Mouse (Mus musculus) liver, adult (tissue): ENCODE data around the gene Maml3.

Experiments used
- GATA4 ChIP-seq: IDR thresholded peaks from 2 replicates; pipeline ENCODE4 v1.6.1; 2014; ENCODE audit warnings: mild to moderate bottlenecking, low read length; ENCODE audit not compliant: insufficient replicate concordance

Gene Maml3

DNA sequence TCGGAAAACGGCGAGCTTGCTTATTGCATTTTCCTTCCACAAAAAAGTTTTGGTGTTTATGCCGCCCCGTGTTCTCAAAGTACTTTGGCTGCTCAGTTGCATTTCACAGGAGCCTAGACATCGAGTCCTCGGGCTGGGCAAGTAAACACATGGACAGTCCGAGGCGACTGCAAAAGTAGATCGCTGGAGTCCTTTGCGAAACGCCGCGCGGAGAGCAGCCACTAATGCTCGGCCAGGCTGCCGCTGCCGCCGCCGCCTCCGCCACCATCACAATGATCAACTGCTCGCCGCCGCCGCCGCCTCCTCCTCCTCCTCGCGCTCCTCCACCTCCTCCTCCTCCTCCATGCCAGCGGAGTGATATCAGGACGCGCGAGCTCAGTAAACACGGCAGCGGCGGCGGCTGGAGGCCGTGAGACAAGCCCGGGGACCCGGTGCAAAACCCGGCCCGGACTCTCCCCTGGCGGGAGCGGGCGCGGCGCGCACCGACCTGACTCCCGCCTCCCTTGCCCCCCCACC lies at the start of gene Maml3:
TSS of gene Maml3 (minus strand) at position 441 of the 516 bp plus-strand sequence.
- peak; percentile 75; the same call in 1 of the 2 replicates for TF ChIP-seq GATA4

DNA sequence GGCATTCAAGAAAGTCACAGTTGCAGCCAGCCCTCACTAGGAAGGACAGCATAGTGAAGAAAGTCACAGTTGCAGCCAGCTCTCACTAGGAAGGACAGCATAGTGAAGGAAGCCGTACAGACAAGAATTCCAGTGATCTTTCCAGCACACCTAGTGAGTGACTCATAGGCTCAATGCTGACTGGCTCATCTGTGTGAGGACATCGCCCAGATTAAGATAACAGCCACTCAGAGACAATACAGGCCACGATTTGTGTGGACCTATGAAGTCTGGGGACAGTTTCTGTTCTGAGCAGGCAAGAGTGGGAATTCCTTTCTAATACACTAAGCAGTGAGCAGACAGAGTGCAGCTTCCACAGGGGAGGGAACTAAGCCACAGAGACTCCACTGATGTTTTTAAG lies 46.3 kb upstream of the Maml3 start:
- TF ChIP-seq GATA4: no peak

- no peak for TF ChIP-seq GATA4
Measured at GRCm38 (mm10) chr3:52148301-52148700, 43.4 kb upstream of the Maml3 start.

GRCm38 (mm10) chr3:52144776-52145460 lies 40.0 kb upstream of the Maml3 start:
- TF ChIP-seq GATA4: no peak

GRCm38 (mm10) chr3:52143017-52143416 lies 38.1 kb upstream of the Maml3 start:
- no peak for TF ChIP-seq GATA4

DNA sequence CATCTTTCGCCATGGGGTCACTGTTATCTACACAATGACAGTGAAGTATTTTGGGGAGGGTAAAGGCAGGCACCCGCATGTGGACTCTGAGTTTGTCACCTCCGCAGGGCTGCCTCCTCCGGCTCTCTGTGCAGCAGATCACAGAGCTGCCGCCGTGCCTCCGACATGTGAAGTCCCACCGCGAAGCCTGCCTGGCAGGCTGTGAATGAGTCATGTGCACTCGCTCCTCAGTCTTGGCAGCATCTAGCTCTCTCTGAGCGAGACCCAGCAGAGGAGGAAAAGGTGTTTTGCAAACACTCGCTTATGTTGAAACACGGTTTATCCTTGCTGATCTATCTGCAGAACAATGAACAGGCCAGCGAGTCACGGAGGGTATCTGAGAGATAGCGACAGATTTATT lies 35.3 kb upstream of the Maml3 start:
- no peak for TF ChIP-seq GATA4

DNA sequence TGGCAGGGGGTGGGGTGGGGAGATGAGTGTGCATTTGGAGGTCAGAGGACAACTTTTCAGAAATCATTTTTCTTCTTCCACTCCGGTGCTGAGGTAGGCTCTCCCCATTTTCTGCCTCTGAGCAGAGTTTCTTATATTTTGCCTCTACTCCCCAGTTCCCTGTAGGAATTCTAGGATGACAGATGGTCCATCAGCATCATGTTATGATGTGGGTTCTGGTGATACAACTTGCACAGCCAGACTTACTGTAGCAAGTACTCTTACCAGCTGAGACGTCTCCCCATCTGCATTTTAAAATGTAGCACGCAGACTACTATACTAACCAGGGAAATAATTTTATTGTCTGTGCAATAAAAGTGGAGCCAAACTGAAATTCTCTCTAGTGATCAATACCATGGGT lies 20.5 kb upstream of the Maml3 start:
- no peak for TF ChIP-seq GATA4

DNA sequence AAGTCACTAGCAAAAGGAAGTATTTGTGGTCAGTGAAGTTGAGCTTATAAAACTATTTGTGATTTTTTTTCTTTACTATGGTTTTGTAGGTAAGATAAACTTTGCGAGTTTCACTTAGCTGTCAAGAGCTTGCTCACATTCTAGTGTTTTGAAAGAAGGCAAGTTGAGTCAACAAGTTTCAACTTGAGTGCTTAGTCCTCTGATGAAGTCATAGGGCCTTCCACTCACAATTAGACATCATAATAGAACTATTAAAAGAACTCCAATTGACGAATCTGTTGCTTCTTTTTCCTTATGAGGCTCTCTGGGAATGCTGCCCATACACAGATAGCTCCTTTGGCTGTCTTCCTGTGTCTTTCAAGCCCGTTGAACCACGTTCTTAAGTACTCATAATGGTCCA lies 16.0 kb upstream of the Maml3 start:
- no peak for TF ChIP-seq GATA4

DNA sequence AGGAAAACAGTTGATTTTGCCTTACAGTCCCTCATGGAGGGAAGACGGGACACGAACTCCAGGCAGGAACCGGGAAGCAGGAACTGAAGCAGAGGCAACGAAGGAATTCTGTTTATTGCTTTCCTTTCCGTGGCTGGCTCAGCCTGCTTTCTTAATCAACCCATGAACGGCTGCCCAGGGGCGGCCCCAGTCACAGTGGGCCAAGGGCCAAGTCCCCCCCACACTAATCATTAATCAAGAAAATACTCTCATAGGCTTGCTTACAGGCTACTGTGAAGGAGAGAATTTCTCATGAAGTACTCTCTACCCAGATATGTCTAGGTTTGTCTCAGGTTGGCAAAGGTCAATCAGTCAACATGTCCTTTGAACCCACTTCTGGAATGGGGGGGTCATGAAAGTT lies 14.3 kb upstream of the Maml3 start:
- no peak for TF ChIP-seq GATA4

- TF ChIP-seq GATA4: no peak
Measured at GRCm38 (mm10) chr3:52115421-52115820, 10.5 kb upstream of the Maml3 start.

- no peak for TF ChIP-seq GATA4
Measured at GRCm38 (mm10) chr3:52108027-52108426, 3.2 kb upstream of the Maml3 start.

DNA sequence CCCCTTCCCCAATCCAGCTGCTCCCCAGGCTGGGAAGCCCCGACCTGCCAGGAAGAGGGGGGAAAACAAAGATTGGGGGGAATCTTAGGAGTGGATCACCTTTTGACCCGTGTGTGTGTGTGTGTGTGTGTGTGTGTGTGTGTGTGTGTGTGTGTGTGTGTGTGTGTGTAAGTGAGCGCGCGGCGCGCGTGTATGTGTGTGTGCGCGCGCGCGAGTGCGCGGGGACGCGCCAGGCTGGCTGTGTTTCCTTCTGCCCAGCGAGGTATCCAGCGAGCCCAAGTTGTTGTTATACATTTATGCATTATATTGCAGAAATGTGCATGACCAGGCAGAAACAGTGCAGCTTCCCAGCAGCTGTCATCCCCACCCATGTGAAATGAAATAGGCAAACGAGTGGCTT lies 280 bp upstream of the Maml3 start:
- no peak for TF ChIP-seq GATA4

DNA sequence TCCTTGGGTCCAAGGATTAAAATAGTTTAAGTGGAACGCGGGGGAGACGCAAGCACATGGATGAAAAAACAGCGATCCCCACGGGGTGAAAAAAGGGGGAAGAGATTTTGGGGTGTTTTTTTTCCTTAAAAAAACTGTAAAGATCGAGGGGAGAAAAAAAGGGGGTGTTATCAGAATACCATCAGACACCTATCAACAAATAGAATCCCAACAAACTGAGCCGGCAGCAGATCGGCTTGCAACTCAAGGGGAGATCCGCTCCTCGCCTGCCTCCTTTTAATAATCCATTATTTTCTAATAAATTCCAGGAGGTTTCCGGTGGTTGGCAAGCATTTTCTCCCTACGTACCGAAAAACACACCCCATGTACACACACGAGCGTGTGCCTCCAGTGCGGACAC lies 668 bp downstream of the Maml3 start:
- TF ChIP-seq GATA4: no peak

DNA sequence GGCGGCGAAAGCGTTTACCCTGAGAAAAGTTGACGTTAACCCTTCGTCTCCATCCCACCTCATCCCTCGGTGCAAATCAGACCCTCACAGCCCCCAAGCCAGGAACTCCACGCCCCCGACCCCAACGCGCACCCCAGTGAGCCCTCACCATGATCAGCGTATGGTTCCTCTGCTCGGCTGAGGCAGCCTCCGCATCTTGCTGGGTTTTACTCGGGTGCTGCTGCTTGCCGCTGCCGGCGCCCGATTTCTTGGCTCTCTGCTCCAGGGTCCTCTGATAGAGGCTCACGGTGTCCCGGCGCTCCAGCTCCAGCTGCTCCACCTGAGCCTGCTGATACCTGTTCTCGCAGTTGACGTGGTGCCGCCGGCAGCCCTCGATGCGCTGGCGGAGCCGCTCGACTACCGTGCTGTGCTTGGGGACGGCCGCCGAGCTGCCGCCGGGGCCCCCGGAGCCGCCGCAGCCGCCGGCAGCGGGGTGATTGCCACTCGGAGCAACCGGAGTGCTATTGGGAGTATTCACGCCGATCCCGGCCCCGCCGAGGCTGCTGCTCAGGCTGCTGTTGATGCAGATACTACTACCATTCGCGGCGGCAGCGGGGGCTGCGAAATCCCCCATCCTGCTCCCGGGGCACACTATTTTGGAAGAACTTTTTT lies 1.2 kb downstream of the Maml3 start:
- TF ChIP-seq GATA4: no peak

DNA sequence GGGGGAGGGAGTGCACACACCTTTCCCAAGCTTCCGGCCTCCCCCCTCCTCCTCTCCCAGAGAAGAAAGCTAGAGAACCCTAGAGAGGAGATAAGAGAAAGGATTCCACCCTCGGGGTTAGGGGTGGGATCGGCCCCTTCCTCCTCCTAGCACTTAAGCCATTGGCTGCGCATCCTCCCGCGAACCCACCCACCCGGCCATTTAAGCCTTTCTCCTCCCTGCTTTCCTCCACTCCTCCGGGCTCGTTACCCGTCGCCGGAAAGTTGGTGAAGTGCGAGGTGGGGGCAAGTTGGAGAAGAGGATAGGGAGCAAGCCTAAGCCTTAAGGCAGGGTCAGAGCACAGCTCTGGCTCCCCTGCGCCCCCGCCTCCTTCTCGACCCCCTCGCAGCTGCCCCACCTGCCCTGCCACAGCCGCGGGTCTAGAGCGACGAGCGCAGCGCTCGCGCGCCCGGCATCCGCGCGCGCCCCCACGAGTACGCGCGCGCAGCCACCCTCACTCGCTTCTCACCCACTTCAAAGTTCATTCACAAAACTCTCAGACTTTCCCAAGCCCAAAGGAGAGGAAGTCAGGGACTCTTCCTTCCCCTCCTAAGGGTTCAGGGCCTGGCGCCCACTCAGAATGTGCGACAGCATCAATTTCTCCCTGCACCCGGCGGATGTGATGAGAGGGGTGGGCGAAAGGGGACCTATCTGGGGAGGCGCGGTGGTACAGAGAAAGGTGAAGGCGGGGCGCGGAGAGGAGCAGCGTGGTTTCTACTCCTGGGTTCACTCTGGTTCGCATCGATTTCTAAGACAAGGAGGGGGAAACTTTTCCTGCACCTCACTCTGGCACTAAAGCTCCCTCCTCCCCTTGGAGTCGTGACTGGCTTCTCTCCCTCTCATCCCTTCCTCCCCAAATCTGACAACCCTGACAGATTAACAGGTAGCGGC lies 2.0 kb downstream of the Maml3 start:
- peak; percentile 79; the same call in 1 of the 2 replicates for TF ChIP-seq GATA4
